Mouse (Mus musculus) forebrain, embryonic 11.5 days (tissue): ENCODE measurements at regions not wholly inside any gene's neighbourhood (a gene's known extent, or its start where the extent isn't known, plus 50 kb on each side); places are given as distances from the start of the nearest gene placed in this dataset.

Source experiments
- ATAC-seq: fragments of 200-750 bp; cut with Nextera tagmentation; replicated peaks from 2 replicates; pipeline ENCODE4 v1.8.0; 2017; ENCODE audit warnings: moderate TSS enrichment; ENCODE audit not compliant: low FRiP score
- DNase-seq: peaks from one replicate; pipeline ENCODE4 v3.0.0-alpha.2; 2017; ENCODE audit warnings: low spot score
- H3K27ac ChIP-seq: fragments of 300-500 bp; sonication (generic); 2 replicates; pipeline ENCODE4 v1.5.1; 2014; ENCODE audit warnings: low read depth, low read length
- H3K27me3 ChIP-seq: fragments of 300-500 bp; sonication (generic); 2 replicates; pipeline ENCODE4 v1.6.1; 2014; ENCODE audit warnings: mild to moderate bottlenecking, low read length, mixed read lengths; ENCODE audit not compliant: control insufficient read depth, insufficient read depth
- H3K36me3 ChIP-seq: fragments of 300-500 bp; sonication (generic); 2 replicates; pipeline ENCODE4 v1.6.1; 2014; ENCODE audit warnings: mild to moderate bottlenecking, low read length, moderate library complexity, mixed read lengths; ENCODE audit not compliant: control insufficient read depth, insufficient read depth
- H3K4me1 ChIP-seq: fragments of 300-500 bp; sonication (generic); replicated peaks from 2 replicates; pipeline ENCODE4 v1.6.1; 2014; ENCODE audit warnings: low read length, mixed read lengths; ENCODE audit not compliant: control insufficient read depth, insufficient read depth
- H3K4me2 ChIP-seq: fragments of 300-500 bp; sonication (generic); 2 replicates; pipeline ENCODE4 v1.6.1; 2014; ENCODE audit warnings: low read depth, mild to moderate bottlenecking, low read length, moderate library complexity, mixed read lengths; ENCODE audit not compliant: severe bottlenecking
- H3K4me3 ChIP-seq: fragments of 300-500 bp; sonication (generic); 2 replicates; pipeline ENCODE4 v1.5.1; 2014; ENCODE audit warnings: low read depth, low read length
- H3K9ac ChIP-seq: fragments of 300-500 bp; sonication (generic); 2 replicates; pipeline ENCODE4 v1.6.1; 2014; ENCODE audit warnings: low read length
- H3K9me3 ChIP-seq: fragments of 300-500 bp; sonication (generic); 2 replicates; pipeline ENCODE4 v1.6.1; 2016; ENCODE audit warnings: low read length, mixed read lengths; ENCODE audit not compliant: control insufficient read depth
- WGBS: fragments of 180-500 bp; shearing (Covaris S2); extraction: QIAGEN DNeasy Blood & Tissue Kit; methylation state at CpG from one replicate; pipeline ENCODE4 v1.1.7; 2014; 5-methylcytosine and 5-hydroxymethylcytosine counted together

DNA sequence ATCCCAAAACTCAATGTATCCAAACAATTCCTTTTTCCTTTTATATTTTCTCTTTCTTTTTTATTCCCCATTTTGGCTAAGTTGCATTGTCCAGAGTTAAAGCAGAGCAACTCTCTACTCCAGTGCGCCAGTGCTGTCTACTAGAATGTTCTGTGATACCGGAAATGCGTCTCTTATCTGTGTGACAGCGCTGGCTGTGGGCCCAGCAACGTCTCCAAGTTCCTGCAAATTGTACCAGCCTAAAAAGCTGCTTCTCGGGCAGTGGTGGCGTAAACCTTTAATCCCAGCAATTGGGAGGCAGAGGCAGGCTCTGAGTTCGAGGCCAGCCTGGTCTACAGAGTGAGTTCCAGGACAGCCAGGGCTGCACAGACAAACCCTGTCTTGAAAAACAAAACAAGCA is 59.4 kb downstream of the Cox18 start:
- WGBS = 92% methylated on average over 8 of the region's 8 CpGs
- H3K36me3 ChIP-seq = no peaks in the 10 kb centered on the region
- no peaks in the 10 kb centered on the region for H3K4me1 ChIP-seq

DNA sequence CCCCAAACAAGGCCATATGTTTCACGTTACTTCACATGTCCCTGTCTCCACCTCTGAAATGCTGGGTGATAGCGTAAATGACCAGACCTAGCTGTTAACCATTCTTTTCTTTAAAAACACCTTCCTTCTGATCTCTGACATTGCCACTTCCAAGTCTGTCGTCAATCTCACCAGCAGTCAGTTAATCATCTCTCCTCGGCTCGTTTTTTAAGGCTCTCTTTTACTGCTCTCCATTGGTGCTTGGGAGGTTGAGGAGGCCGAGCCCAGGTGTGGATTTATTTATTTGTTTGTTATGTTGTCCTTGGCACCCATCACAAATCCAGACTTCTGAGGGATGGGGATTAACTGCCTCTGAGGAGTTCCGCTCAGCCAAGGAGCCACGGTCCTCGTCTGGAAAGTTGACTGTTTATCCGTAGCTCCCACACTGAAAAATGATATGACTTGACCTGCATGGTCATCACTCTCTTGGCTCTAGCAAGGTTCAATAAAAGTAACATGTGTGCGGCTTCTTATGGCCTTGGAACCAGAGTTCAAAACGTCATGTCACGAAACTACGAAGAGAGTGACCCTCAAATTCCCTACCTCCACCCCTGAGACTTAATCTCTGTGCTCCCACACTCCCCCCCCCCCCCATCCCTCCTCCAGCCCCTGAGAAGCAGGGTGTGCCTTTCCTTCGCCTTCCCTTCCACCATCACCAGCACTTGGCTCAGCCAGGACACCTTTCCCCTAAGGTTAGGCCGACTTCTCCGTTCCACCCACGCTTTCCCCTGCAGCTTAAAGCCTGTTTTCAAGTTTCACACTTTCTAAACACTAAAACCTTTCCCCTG is 60.6 kb downstream of the Cox18 start:
- Histone ChIP-seq H3K27ac (no peak overlapping the region), H3K4me3 (no peak overlapping the region), H3K9ac (no peak overlapping the region), H3K27me3 (no peaks in the 10 kb centered on the region), H3K4me2 (no peak overlapping the region), H3K4me1 (no peaks in the 10 kb centered on the region), H3K36me3 (no peaks in the 10 kb centered on the region), H3K9me3 (no peaks in the 10 kb centered on the region)
- ATAC-seq (no peak), DNase-seq (no peak)
- WGBS = 79% methylated on average over 18 of the region's 18 CpGs

More for the DNA sequence above, 59.4 kb downstream of the Cox18 start:
- ATAC-seq (no peak), DNase-seq (no peak)
- Histone ChIP-seq H3K9me3 (no peaks in the 10 kb centered on the region), H3K4me2 (no peak overlapping the region), H3K27me3 (no peaks in the 10 kb centered on the region), H3K9ac (no peak overlapping the region), H3K4me3 (no peak overlapping the region), H3K27ac (no peak overlapping the region)

DNA sequence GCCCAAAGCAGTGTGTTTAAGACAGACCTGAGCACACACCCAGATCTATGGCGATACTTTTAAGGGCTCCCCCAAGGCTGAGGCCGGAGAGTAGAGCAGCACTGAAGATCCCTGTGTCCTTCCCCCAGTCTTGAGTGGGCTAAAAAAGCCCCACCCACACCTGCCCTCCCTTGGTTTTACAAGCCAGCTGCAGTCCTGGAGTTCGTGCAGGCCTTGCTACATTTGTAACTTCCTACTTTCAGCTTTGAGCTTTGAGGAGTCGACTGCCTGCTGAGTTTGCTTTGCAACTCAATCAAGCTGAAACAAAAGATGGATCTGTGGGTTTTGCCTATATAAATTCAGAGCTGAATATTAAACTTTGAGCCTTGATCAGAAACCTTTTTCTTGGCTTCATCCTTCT is 63.5 kb downstream of the Cox18 start:
- ATAC-seq (no peak), DNase-seq (no peak)
- Histone ChIP-seq H3K9me3 (no peaks in the 10 kb centered on the region), H3K36me3 (no peaks in the 10 kb centered on the region), H3K9ac (no peak overlapping the region), H3K4me1 (no peaks in the 10 kb centered on the region), H3K27me3 (no peaks in the 10 kb centered on the region), H3K27ac (no peak overlapping the region), H3K4me3 (no peak overlapping the region), H3K4me2 (no peak overlapping the region)
- 62% methylated on average over 4 of the region's 4 CpGs for WGBS

DNA sequence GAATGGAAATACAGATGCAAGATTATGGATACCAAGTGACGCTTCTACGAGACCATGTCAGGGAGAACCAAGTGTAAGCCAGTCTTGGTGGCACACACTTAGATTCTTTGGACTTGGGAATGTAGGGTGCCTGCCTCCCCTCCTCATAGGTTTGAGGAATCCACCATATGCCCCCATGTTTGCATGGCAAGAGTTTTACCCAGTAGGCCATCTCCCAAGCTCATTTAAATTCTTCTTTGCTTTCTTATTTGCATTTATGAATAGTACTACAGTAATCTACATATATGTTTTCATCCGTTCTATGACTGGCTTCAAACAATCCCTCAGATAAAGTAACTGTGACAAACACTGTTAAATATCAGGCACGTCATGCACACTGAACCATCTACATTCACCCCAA is 67.3 kb downstream of the Cox18 start:
- Histone ChIP-seq H3K4me2 (no peak overlapping the region), H3K9me3 (no peaks in the 10 kb centered on the region), H3K27ac (no peak overlapping the region), H3K4me1 (no peaks in the 10 kb centered on the region), H3K4me3 (no peak overlapping the region), H3K27me3 (no peaks in the 10 kb centered on the region), H3K36me3 (no peaks in the 10 kb centered on the region), H3K9ac (no peak overlapping the region)
- DNase-seq = no peak
- no peak for ATAC-seq
- WGBS = 94% methylated on average over 4 of the region's 4 CpGs

DNA sequence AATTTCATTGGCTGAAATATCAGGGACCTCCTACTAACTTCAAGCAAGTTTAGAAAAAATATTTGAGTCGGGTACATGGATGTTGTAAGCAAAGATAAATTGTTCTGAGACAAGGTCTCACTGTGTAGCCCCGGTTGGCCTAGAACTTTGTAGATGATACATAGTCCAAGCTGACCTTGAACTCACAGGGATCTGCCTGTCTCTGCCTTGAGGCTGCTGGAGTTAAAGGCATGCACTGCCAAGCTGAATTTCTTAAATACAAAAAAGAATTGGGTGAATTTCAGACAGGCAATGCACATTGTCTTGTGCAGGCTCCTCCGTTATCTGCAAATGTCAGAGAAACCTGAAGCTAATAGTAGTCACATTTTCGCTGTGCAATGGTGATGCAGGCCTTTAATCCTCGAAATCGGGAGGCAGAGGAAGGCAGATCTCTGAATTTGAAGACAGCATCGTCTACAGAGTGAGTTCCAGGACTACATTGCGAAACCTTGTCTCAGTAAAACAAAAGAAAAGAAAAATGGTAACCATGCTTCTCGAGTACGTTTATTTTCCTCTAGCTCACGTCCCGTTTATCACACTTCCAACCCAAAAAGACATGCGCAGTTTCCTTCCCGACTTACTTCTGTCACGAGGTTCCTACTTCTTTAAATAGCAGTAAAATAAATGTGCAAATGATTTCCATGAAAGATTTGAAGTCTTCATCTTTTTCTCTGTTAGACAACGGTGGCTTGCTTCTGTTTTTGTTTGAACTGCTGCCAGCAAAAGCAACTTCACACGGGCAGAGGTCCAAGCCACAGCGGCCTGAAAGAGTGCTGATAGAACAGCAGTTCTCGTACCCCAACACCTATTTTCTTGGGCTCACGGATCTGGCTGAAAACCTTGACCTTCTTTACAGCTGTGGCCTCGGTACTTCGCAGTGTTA is 73.9 kb downstream of the Cox18 start:
- WGBS = 90% methylated on average over 22 of the region's 22 CpGs
- Histone ChIP-seq H3K4me2 (no peak overlapping the region), H3K27ac (no peak overlapping the region), H3K4me3 (no peak overlapping the region), H3K27me3 (no peaks in the 10 kb centered on the region), H3K9ac (no peak overlapping the region), H3K4me1 (no peaks in the 10 kb centered on the region), H3K9me3 (no peaks in the 10 kb centered on the region), H3K36me3 (no peaks in the 10 kb centered on the region)
- ATAC-seq (no peak), DNase-seq (no peak)

DNA sequence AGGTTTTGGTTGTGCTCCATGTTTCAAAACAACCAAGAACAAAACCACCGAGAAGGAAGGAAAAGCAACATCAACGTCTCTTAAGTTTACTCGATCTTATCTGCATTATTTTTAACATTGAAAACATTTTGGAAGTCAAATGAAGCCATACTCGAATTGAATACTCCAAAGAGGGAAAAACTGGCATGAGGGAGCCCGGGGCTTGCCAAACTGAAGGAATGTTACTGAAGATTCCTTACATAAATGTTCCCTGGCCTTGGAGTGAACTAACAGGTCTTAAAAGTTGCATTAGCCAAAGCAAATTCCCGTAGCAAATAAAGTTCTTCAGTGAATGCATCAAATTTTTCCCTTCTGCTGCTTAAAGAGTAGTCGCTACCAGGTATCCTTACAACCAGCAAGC is 87.8 kb downstream of the Cox18 start:
- H3K36me3 ChIP-seq = no peaks in the 10 kb centered on the region
- H3K9me3 ChIP-seq = no peaks in the 10 kb centered on the region
- 87% methylated on average over 7 of the region's 7 CpGs for WGBS
- H3K4me2 ChIP-seq = no peak overlapping the region
- H3K4me1 ChIP-seq = no peaks in the 10 kb centered on the region
- no peaks in the 10 kb centered on the region for H3K27me3 ChIP-seq
- H3K4me3 ChIP-seq = no peak overlapping the region
- H3K9ac ChIP-seq = no peak overlapping the region
- H3K27ac ChIP-seq = no peak overlapping the region
- ATAC-seq (no peak), DNase-seq (no peak)

DNA sequence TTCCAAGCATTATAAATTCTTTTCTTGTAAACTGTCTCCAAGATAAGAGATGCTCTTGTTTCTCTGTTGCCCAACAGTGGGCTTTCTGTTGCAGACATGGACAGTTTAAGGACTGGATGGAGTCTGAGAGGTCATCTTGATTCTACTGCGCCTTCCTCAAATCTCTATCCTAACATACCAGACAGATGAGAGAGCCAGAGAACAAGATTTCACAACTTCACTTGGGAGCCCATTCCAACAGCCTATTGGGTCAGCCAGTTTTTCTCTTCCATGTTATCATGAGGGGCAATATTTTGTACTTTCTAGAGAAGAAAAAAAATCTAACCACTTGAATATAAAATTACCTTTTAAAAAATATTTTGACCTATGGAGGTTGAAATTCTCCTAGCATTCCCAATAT is 116.8 kb downstream of the Cox18 start:
- ATAC-seq (no peak), DNase-seq (no peak)
- Histone ChIP-seq H3K27ac (no peak overlapping the region), H3K27me3 (no peaks in the 10 kb centered on the region), H3K4me2 (no peak overlapping the region), H3K9me3 (no peaks in the 10 kb centered on the region), H3K36me3 (no peaks in the 10 kb centered on the region), H3K9ac (no peak overlapping the region), H3K4me3 (no peak overlapping the region), H3K4me1 (no peaks in the 10 kb centered on the region)
- 100% methylated on average over 1 of the region's 1 CpGs for WGBS

DNA sequence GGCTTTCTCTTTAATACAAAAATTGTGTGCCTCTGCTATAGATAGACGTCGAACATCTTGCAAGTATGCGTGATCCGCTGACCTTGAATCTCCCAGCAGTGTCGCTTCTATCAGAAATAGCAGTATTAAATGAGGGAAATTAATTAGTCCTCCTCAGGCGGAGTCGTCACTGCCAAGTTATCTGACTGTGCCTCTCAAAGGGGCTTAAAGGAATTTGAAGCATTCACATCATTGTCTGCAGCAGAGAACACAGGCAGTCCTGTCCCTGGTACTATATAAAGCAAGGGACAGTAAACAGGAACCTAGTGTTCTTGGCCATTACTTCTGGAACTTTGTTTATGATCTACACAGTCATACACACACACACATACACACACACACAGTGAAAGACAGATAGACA is 119.1 kb downstream of the Cox18 start:
- DNase-seq (no peak), ATAC-seq (no peak)
- 57% methylated on average over 7 of the region's 7 CpGs for WGBS
- H3K9ac ChIP-seq = no peak overlapping the region
- H3K4me1 ChIP-seq = no peaks in the 10 kb centered on the region
- H3K4me2 ChIP-seq = no peak overlapping the region
- no peak overlapping the region for H3K27ac ChIP-seq
- no peaks in the 10 kb centered on the region for H3K9me3 ChIP-seq
- no peak overlapping the region for H3K4me3 ChIP-seq
- H3K36me3 ChIP-seq = no peaks in the 10 kb centered on the region
- no peaks in the 10 kb centered on the region for H3K27me3 ChIP-seq
